ENCODE assay signal across 8 mouse cellular contexts in genomic region chr5:110448436-110449134, GRCm38 (mm10). TPM values are rescaled to one million over a fixed set of nuclear protein-coding genes. Genes with fewer than 3 reads are reported as not detected.
A peak's percentile ranks its signal among the peaks of the same experiment; 100 is the strongest.
DNase-seq lines count a peak whose midpoint lies in the region; ATAC-seq lines count a peak whose summit lies in the region.

Fbrsl1 (minus strand) TSS chr5:110448503.

- DNase-seq in Muller cell, postnatal 12 days (ENCODE audit: inconsistent ontology term) = peak; percentile 99
- peak; percentile 96 for DNase-seq in cerebellum, adult 9-11 months
- peak; percentile 90 to 92 for DNase-seq in frontal cortex, adult 2 months (ENCODE audit: extremely low spot score in 1 of 2, low spot score in 1 of 2)
- DNase-seq in hindbrain, embryonic 11.5 days (ENCODE audit: low spot score) = peak; percentile 99
- DNase-seq in layer of hippocampus, postnatal 10 days (ENCODE audit: low spot score in 2 of 2) = peak; percentile 88 to 94
- peak; percentile 99 for DNase-seq in lung, postnatal 10 days
- peak; percentile 96 for DNase-seq in ovary, postnatal 36 days (ENCODE audit: low spot score)
- peak; percentile 98 for DNase-seq in thymus, postnatal 25 days

- no peaks in the 10 kb centered on the region for H3K27me3 ChIP-seq in hindbrain, embryonic 11.5 days (ENCODE audit: control insufficient read depth, insufficient read depth, low read length)

- H3K36me3 ChIP-seq in hindbrain, embryonic 11.5 days (ENCODE audit: control insufficient read depth, insufficient read depth, low read length) = no peaks in the 10 kb centered on the region

- peak; percentile 97 for ATAC-seq in hindbrain, embryonic 11.5 days (ENCODE audit: low FRiP score)

- WGBS in hindbrain, embryonic 11.5 days = under 1% methylated on average over 44 of the region's 46 CpGs

- H3K4me2 ChIP-seq in hindbrain, embryonic 11.5 days (replicated peaks; ENCODE audit: low read depth, low read length) = peak within 1 kb of the TSS; percentile 97

- peak within 1 kb of the TSS; percentile 85 for H3K9ac ChIP-seq in hindbrain, embryonic 11.5 days (ENCODE audit: low read depth, low read length)

- H3K27ac ChIP-seq in hindbrain, embryonic 11.5 days (ENCODE audit: low read depth, low read length) = peak within 1 kb of the TSS; percentile 74

- H3K4me3 ChIP-seq in hindbrain, embryonic 11.5 days (ENCODE audit: low read depth, low read length) = peak within 1 kb of the TSS; percentile 94

- no peaks in the 10 kb centered on the region for H3K4me1 ChIP-seq in hindbrain, embryonic 11.5 days (replicated peaks; ENCODE audit: control insufficient read depth, insufficient read depth, low read length)

- no peaks in the 10 kb centered on the region for H3K9me3 ChIP-seq in hindbrain, embryonic 11.5 days (ENCODE audit: control insufficient read depth, low read length)

RNA-seq across cellular contexts. Expression of gene Fbrsl1, which starts in this region (rescaled TPM):
- polyA plus RNA-seq in frontal cortex, adult 2 months (2012; rRNA removed) = 54.9 and 60.8 TPM in 2 replicates
- 15.8 and 17.5 TPM in 2 replicates for polyA plus RNA-seq in hindbrain, embryonic 11.5 days (2014; fragmentation: Nextera tagmentation; extraction: Ambion mirVana)
- total RNA-seq in layer of hippocampus, postnatal 10 days (2021) = 10 to 100 TPM; 82.5 to 90.6 TPM

Comparison
In these comparisons a context has a peak if more than half of its experiments do, and no peak if none do; other contexts are left out.
1. Peak in every context shown above with its lines: DNase-seq, ATAC-seq, H3K4me3 ChIP-seq and H3K27ac ChIP-seq.